Mouse (Mus musculus): Measurements from ENCODE around the gene Bex6.
"Not testable (repeated sequence)": the region's sequence is repeated elsewhere in the genome, so short reads cannot be mapped to it uniquely, and the experiment has no call there.

The Bex6 gene

DNA sequence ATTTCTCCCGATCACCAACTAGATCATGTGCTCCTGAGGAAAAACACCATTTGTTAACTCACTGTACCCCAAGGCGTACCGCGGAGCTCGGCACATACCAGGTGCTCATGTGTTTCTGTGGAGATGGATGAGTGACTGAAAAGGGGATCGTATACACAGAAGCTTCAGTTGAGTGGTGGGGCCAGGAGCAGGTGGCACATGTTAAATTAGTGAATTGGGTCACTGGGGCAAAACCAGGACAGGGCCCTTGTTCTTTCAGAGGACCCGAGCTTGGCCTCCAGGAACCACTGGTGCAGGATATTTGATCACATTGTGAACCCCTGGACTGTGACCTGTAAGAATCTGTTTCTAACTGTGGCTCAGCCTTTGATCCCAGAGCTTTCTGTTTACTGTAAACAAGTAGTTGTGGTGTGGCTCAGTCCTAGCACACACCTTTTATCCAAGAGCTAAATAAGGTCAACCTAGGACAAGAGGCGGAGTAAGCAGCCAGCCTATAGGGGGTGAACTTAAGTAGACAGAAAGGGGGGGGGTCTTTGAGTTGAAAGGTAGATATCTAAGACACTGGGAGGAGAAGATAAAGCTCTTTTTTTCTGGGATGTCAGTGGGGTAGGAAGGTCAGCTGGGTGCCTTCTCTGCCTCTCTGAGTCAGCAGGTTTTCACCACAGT, 5.2 kb upstream of the Bex6 start:
- no peak for DNase-seq

GRCm38 (mm10) chr16:32175029-32175428, 4.6 kb upstream of the Bex6 start:
- no peak for DNase-seq

- DNase-seq, result no peak
Measured at GRCm38 (mm10) chr16:32176896-32177686, 2.5 kb upstream of the Bex6 start.

DNA sequence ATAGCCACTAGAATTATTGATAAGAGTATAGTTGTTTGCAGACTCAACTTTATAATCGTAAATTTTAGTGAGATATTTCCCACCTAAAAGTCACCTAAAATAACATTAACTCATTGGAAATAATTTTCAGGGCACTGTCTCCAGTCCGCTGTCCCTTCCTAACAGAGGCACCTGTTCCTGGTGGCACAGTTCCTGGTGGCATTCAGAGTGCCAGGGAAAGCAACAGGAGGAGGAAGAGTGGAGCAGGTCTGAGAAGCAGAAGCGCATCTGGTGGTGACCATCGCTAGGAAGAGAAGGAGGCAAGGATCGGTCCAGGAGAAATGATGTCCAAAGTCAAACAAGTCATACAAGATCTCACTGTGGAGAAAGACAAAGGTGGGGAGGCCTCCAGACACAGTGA, 6.4 kb downstream of the Bex6 start:
- DNase-seq, result peak; percentile 64 to 71

DNA sequence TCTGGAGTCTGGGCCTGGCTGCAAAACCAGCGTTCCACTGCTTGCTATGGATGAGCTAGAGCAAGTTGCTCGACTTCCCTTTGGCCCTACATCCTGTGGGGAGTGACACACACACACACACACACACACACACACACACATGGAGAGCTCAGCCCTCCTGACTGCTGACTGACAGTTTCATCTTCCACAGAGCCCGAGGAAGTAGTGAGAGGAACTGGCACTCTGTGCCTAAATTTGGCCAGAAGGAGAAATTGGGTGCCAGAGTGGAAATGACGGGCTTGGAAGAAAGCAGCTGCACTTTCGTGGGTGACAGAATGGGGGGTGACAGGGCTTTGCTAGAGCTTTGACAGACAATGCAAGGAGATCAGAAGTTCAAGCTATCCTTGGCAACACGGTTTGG, 9.5 kb downstream of the Bex6 start:
- peak in 1 of 2 experiments; percentile 53 for DNase-seq

GRCm38 (mm10) chr16:32190011-32190441, 10.4 kb downstream of the Bex6 start:
- no peak for DNase-seq

GRCm38 (mm10) chr16:32200256-32201003, 20.8 kb downstream of the Bex6 start:
- peak; percentile 50 to 62 for DNase-seq

DNA sequence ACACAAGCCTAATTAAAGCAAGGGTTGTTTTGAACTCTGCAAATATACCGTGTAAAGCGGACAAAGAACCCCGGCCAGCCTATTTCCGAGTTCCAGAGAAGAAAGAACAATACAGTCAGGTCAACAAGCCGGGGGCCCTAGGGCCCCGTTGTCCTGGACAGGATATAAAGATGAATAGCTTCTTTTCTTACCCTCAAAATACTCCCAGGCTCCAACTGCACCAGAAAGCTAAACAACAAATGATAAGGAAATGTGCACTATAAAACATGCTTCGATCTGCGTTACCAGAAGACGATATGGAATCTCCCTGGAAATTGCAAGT, 21.3 kb downstream of the Bex6 start:
- no peak for DNase-seq

DNA sequence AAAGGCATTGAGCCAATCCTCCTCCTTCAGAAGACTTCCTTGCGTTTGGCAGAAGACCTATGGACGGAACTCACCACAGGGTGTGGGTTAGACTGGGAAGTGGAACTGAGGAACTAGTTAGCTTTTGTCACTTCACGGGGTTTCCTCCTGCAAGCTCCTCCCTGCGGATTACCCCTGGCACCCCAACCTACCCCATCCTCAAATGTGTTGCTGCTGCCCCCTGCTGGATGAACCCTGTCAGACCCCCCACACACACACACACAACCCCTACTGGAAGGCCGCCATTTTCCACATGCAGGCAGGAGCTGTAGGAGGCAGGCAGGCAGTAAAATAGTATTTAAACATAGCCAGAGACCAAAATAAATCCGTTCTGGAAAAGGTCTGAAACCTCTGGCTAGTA, 23.1 kb downstream of the Bex6 start:
- DNase-seq, result peak; percentile 30 to 60

- DNase-seq, result peak in 1 of 2 experiments; percentile 25
Measured at GRCm38 (mm10) chr16:32204902-32205301, 25.3 kb downstream of the Bex6 start.

DNA sequence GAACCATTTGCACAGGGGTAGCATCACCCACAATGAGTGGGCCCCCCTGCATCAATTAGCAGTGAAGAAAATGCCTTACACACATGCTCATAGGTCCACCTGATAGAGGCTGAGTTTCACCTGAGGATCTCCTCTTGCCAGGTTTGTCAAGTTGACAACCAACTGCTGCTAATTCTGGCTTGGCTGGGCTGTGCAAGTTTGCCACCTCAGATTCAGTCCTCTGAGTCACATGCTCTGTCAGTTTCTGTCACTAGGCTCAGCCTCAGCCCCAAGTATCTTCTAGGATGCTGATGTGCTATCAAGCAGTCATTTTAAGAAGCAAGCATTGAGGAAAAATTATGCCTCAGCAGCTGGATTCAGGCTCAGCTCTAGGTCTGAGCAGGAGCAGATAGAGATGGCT, 34.5 kb downstream of the Bex6 start:
- DNase-seq, result no peak

- no peak for DNase-seq
Measured at GRCm38 (mm10) chr16:32214804-32215576, 35.4 kb downstream of the Bex6 start.

DNA sequence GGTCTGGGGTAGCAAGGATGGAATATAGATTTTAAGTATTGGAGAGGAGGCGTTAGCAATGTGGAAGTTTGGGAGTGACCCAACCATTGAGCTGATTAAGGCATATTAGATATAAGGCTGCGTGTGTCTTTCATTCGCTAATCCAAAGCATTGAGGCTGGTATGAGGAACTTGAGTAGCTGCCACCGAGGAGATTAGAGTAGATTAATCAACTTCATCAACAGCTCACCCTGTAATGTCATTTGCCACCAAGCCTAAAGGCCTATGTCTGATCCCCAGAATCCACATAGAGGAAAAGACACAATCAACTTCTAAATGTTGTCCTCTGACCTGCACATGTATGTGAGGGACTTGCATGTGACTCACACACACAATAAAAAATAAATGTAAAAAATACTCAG, 42.2 kb downstream of the Bex6 start:
- DNase-seq, result no peak

DNA sequence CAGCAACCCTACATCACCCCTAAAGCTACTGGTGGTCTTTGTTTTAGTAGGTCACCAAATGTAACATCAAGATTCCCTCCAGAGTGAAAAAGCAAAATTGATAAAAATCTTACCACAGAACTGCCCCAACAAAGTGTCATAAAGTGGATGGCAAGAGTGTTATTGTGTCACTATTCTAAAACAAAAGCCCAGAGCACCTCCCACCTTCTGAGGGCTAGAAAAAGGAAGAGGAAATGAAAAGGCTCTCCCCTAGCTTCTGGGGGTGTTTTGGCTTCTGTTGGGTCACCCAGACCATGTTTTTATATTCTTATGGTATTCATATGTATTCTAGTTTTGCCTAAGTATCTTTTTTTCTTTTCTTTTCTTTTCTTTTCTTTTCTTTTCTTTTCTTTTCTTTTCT, 42.8 kb downstream of the Bex6 start:
- DNase-seq, result no peak

DNA sequence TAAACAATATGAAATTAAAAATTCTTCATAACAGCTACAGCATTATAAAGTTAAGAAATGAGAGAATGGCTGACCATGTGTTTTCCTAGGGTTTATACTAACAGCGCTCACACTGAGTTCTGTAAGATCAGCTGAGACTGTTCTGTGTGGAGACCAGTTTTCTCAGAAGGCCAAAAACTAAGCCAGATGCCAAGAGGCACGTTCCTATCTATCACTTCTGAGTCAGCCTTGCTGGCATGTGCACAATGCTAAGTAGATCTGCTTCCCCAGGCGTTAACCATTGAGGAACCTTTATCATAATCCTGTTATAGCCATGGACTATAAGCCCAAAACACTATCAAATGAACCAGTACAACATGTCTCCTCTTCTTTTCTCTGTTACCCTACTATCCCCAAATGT, 52.4 kb downstream of the Bex6 start:
- DNase-seq, result not testable (repeated sequence)
